Mouse (Mus musculus): ENCODE measurements around the gene Celf2. TPM values are rescaled to one million over a fixed set of nuclear protein-coding genes. Genes with fewer than 3 reads are reported as not detected.

The Celf2 gene
- polyA plus RNA-seq, 1 experiment from 2014 or later = 322 TPM

- 78% methylated on average over 1 of the region's 1 CpGs for WGBS
- Histone ChIP-seq H3K9me3 (no peaks in the 10 kb centered on the region), H3K27me3 (no peaks in the 10 kb centered on the region), H3K4me1 (peaks cover 22% of the 10 kb centered on the region), H3K9ac (replicated peaks) (no peak overlapping the region), H3K27ac (replicated peaks) (no peak overlapping the region), H3K4me2 (replicated peaks) (no peak overlapping the region), H3K4me3 (no peak overlapping the region), H3K36me3 (no peaks in the 10 kb centered on the region)
- ATAC-seq (replicated peaks) = no peak
Measured at GRCm38 (mm10) chr2:6651697-6652096, 857.7 kb downstream of the Celf2 start.

GRCm38 (mm10) chr2:6648877-6649276 is 860.5 kb downstream of the Celf2 start:
- Histone ChIP-seq H3K4me1 (peaks cover 20% of the 10 kb centered on the region), H3K36me3 (no peaks in the 10 kb centered on the region), H3K4me3 (no peak overlapping the region), H3K9ac (replicated peaks) (no peak overlapping the region), H3K27me3 (no peaks in the 10 kb centered on the region), H3K9me3 (no peaks in the 10 kb centered on the region), H3K4me2 (replicated peaks) (no peak overlapping the region), H3K27ac (replicated peaks) (no peak overlapping the region)
- WGBS = 89% methylated on average over 6 of the region's 6 CpGs
- ATAC-seq (replicated peaks) = no peak

GRCm38 (mm10) chr2:6647028-6647427 is 862.3 kb downstream of the Celf2 start:
- 93% methylated on average over 4 of the region's 4 CpGs for WGBS
- no peak overlapping the region for H3K27ac ChIP-seq (replicated peaks)
- no peak overlapping the region for H3K9ac ChIP-seq (replicated peaks)
- peaks cover 24% of the 10 kb centered on the region for H3K4me1 ChIP-seq
- no peak overlapping the region for H3K4me2 ChIP-seq (replicated peaks)
- no peaks in the 10 kb centered on the region for H3K36me3 ChIP-seq
- H3K27me3 ChIP-seq = no peaks in the 10 kb centered on the region
- ATAC-seq (replicated peaks) = no peak
- H3K9me3 ChIP-seq = no peaks in the 10 kb centered on the region
- no peak overlapping the region for H3K4me3 ChIP-seq

GRCm38 (mm10) chr2:6646325-6646724 is 863.0 kb downstream of the Celf2 start:
- Histone ChIP-seq H3K9me3 (no peaks in the 10 kb centered on the region), H3K27ac (replicated peaks) (no peak overlapping the region), H3K4me2 (replicated peaks) (no peak overlapping the region), H3K9ac (replicated peaks) (no peak overlapping the region), H3K36me3 (no peaks in the 10 kb centered on the region), H3K27me3 (no peaks in the 10 kb centered on the region), H3K4me3 (no peak overlapping the region), H3K4me1 (peaks cover 28% of the 10 kb centered on the region)
- WGBS = 72% methylated on average over 3 of the region's 3 CpGs
- no peak for ATAC-seq (replicated peaks)

- Histone ChIP-seq H3K4me1 (peaks cover 52% of the 10 kb centered on the region), H3K27ac (replicated peaks) (no peak overlapping the region), H3K9me3 (no peaks in the 10 kb centered on the region), H3K9ac (replicated peaks) (no peak overlapping the region), H3K36me3 (no peaks in the 10 kb centered on the region), H3K27me3 (no peaks in the 10 kb centered on the region), H3K4me2 (replicated peaks) (no peak overlapping the region), H3K4me3 (no peak overlapping the region)
- whole genome bisulfite sequencing = 65% methylated on average over 3 of the region's 3 CpGs
- ATAC-seq (replicated peaks) = no peak
Measured at GRCm38 (mm10) chr2:6642222-6642850, 867.0 kb downstream of the Celf2 start.

- no peak overlapping the region for H3K4me3 ChIP-seq
- H3K4me2 ChIP-seq (replicated peaks) = no peak overlapping the region
- H3K4me1 ChIP-seq = peaks cover 59% of the 10 kb centered on the region
- no peaks in the 10 kb centered on the region for H3K36me3 ChIP-seq
- H3K27ac ChIP-seq (replicated peaks) = peak overlapping the region; percentile 39; the same call in 1 of the 2 replicates
- H3K27me3 ChIP-seq = no peaks in the 10 kb centered on the region
- 81% methylated on average over 6 of the region's 6 CpGs for WGBS
- H3K9me3 ChIP-seq = no peaks in the 10 kb centered on the region
- H3K9ac ChIP-seq (replicated peaks) = no peak overlapping the region
- ATAC-seq (replicated peaks) = no peak
Measured at GRCm38 (mm10) chr2:6639370-6639769, 870.0 kb downstream of the Celf2 start.

GRCm38 (mm10) chr2:6637147-6637546 is 872.2 kb downstream of the Celf2 start:
- Histone ChIP-seq H3K27ac (replicated peaks) (peak overlapping the region; percentile 31; the same call in 1 of the 2 replicates), H3K4me3 (no peak overlapping the region), H3K27me3 (no peaks in the 10 kb centered on the region), H3K4me2 (replicated peaks) (no peak overlapping the region), H3K4me1 (peaks cover 38% of the 10 kb centered on the region), H3K9ac (replicated peaks) (no peak overlapping the region), H3K9me3 (no peaks in the 10 kb centered on the region), H3K36me3 (no peaks in the 10 kb centered on the region)
- 48% methylated on average over 2 of the region's 2 CpGs for WGBS
- ATAC-seq (replicated peaks) = 0 out of 2 replicates have a peak, but pooled peaks have one; percentile 51

- no peak overlapping the region for H3K4me2 ChIP-seq (replicated peaks)
- H3K4me3 ChIP-seq = no peak overlapping the region
- 97% methylated on average over 6 of the region's 6 CpGs for WGBS
- peaks cover 28% of the 10 kb centered on the region for H3K4me1 ChIP-seq
- H3K9me3 ChIP-seq = no peaks in the 10 kb centered on the region
- H3K27ac ChIP-seq (replicated peaks) = no peak overlapping the region
- H3K27me3 ChIP-seq = no peaks in the 10 kb centered on the region
- no peak overlapping the region for H3K9ac ChIP-seq (replicated peaks)
- no peaks in the 10 kb centered on the region for H3K36me3 ChIP-seq
- no peak for ATAC-seq (replicated peaks)
Measured at GRCm38 (mm10) chr2:6634899-6635298, 874.5 kb downstream of the Celf2 start.

- Histone ChIP-seq H3K9me3 (no peaks in the 10 kb centered on the region), H3K27me3 (no peaks in the 10 kb centered on the region), H3K27ac (replicated peaks) (no peak overlapping the region), H3K4me1 (peaks cover 13% of the 10 kb centered on the region), H3K36me3 (no peaks in the 10 kb centered on the region), H3K4me2 (replicated peaks) (no peak overlapping the region), H3K4me3 (no peak overlapping the region), H3K9ac (replicated peaks) (no peak overlapping the region)
- ATAC-seq (replicated peaks) = no peak
- 83% methylated on average over 1 of the region's 1 CpGs for WGBS
Measured at GRCm38 (mm10) chr2:6633115-6633514, 876.2 kb downstream of the Celf2 start.

- WGBS = 58% methylated on average over 4 of the region's 4 CpGs
- no peak for ATAC-seq (replicated peaks)
- peaks cover 26% of the 10 kb centered on the region for H3K4me1 ChIP-seq
- no peak overlapping the region for H3K4me3 ChIP-seq
- no peak overlapping the region for H3K9ac ChIP-seq (replicated peaks)
- no peaks in the 10 kb centered on the region for H3K9me3 ChIP-seq
- no peak overlapping the region for H3K27ac ChIP-seq (replicated peaks)
- no peak overlapping the region for H3K4me2 ChIP-seq (replicated peaks)
- peaks cover 14% of the 10 kb centered on the region; the same call in 1 of the 2 replicates for H3K36me3 ChIP-seq
- H3K27me3 ChIP-seq = no peaks in the 10 kb centered on the region
Measured at GRCm38 (mm10) chr2:6623802-6624201, 885.6 kb downstream of the Celf2 start.

GRCm38 (mm10) chr2:6622082-6622481 is 887.3 kb downstream of the Celf2 start:
- Histone ChIP-seq H3K9ac (replicated peaks) (no peak overlapping the region), H3K9me3 (no peaks in the 10 kb centered on the region), H3K36me3 (peaks cover 14% of the 10 kb centered on the region; the same call in 1 of the 2 replicates), H3K4me2 (replicated peaks) (no peak overlapping the region), H3K4me3 (no peak overlapping the region), H3K27ac (replicated peaks) (0 out of 2 replicates have a peak overlapping the region, but pooled peaks have one; percentile 13), H3K4me1 (peaks cover 40% of the 10 kb centered on the region), H3K27me3 (no peaks in the 10 kb centered on the region)
- WGBS = 79% methylated on average over 5 of the region's 5 CpGs
- no peak for ATAC-seq (replicated peaks)

- no peaks in the 10 kb centered on the region for H3K27me3 ChIP-seq
- WGBS = 57% methylated on average over 3 of the region's 3 CpGs
- peak; percentile 61; the same call in 1 of the 2 replicates for ATAC-seq (replicated peaks)
- H3K9me3 ChIP-seq = no peaks in the 10 kb centered on the region
- H3K4me1 ChIP-seq = peaks cover 55% of the 10 kb centered on the region
- no peak overlapping the region for H3K4me3 ChIP-seq
- peaks cover 22% of the 10 kb centered on the region for H3K36me3 ChIP-seq
- peak overlapping the region; percentile 75 for H3K27ac ChIP-seq (replicated peaks)
- no peak overlapping the region for H3K9ac ChIP-seq (replicated peaks)
- H3K4me2 ChIP-seq (replicated peaks) = no peak overlapping the region
Measured at GRCm38 (mm10) chr2:6618856-6619255, 890.5 kb downstream of the Celf2 start.

GRCm38 (mm10) chr2:6618450-6618849 is 890.9 kb downstream of the Celf2 start:
- Histone ChIP-seq H3K9me3 (no peaks in the 10 kb centered on the region), H3K4me2 (replicated peaks) (no peak overlapping the region), H3K9ac (replicated peaks) (no peak overlapping the region), H3K27me3 (no peaks in the 10 kb centered on the region), H3K4me1 (peaks cover 53% of the 10 kb centered on the region), H3K36me3 (peaks cover 22% of the 10 kb centered on the region), H3K27ac (replicated peaks) (peak overlapping the region; percentile 75), H3K4me3 (no peak overlapping the region)
- peak; percentile 66 for ATAC-seq (replicated peaks)
- 62% methylated on average over 1 of the region's 1 CpGs for WGBS
